Mouse (Mus musculus): Measurements from ENCODE around the gene Gins1. TPM values are rescaled to one million over a fixed set of nuclear protein-coding genes. Genes with fewer than 3 reads are reported as not detected.

Gene Gins1
- polyA plus RNA-seq, 1 experiment from 2014 or later: 59.1 TPM

GRCm38 (mm10) chr2:150967491-150967890, 62.3 kb downstream of the Gins1 start:
- H3K36me3 ChIP-seq: peaks cover 29% of the 10 kb centered on the region
- ATAC-seq (ENCODE audit: insufficient number of reproducible peaks, insufficient read depth, low FRiP score, low TSS enrichment): no peak

GRCm38 (mm10) chr2:150969231-150969630, 64.0 kb downstream of the Gins1 start:
- H3K9ac ChIP-seq: no peak overlapping the region
- no peaks in the 10 kb centered on the region for H3K4me1 ChIP-seq
- H3K4me3 ChIP-seq: no peak overlapping the region
- peaks cover 39% of the 10 kb centered on the region for H3K36me3 ChIP-seq
- no peak overlapping the region for H3K4me2 ChIP-seq (replicated peaks)
- H3K27ac ChIP-seq: no peak overlapping the region
- no peaks in the 10 kb centered on the region for H3K27me3 ChIP-seq
- no peak for ATAC-seq (ENCODE audit: insufficient number of reproducible peaks, insufficient read depth, low FRiP score, low TSS enrichment)
- H3K9me3 ChIP-seq: no peaks in the 10 kb centered on the region
- 93% methylated on average over 2 of the region's 2 CpGs for WGBS

More at GRCm38 (mm10) chr2:150967491-150967890, 62.3 kb downstream of the Gins1 start:
- no peaks in the 10 kb centered on the region for H3K4me1 ChIP-seq
- H3K4me2 ChIP-seq (replicated peaks): no peak overlapping the region
- no peaks in the 10 kb centered on the region for H3K9me3 ChIP-seq
- no peaks in the 10 kb centered on the region for H3K27me3 ChIP-seq
- H3K4me3 ChIP-seq: no peak overlapping the region
- no peak overlapping the region for H3K27ac ChIP-seq
- 91% methylated on average over 2 of the region's 2 CpGs for WGBS
- no peak overlapping the region for H3K9ac ChIP-seq

DNA sequence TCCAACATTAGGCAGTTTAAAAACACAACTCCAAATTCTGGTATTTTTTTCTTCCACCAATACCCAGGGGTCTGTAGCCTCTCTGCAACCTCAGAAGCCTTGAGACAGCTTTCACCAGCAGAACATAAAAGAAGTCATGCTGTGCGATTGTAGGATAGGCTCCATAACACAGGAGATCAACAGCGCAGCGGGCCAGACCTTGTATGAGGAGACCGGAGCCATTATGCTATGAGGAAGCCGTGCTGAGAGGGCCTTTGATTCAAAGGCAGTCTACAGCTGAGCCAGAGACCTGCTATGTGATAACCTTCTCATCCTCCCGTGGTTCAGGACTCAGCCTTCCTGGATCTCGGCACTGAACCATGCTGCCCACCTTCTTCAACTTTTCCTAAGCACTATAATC, 66.7 kb downstream of the Gins1 start:
- Histone ChIP-seq H3K27ac (no peak overlapping the region), H3K9ac (no peak overlapping the region), H3K9me3 (no peaks in the 10 kb centered on the region), H3K27me3 (no peaks in the 10 kb centered on the region), H3K4me2 (replicated peaks) (no peak overlapping the region), H3K36me3 (peaks cover 36% of the 10 kb centered on the region), H3K4me1 (no peaks in the 10 kb centered on the region), H3K4me3 (no peak overlapping the region)
- no peak for ATAC-seq (ENCODE audit: insufficient number of reproducible peaks, insufficient read depth, low FRiP score, low TSS enrichment)
- WGBS: 88% methylated on average over 7 of the region's 7 CpGs

GRCm38 (mm10) chr2:150972681-150973080, 67.5 kb downstream of the Gins1 start:
- ATAC-seq (ENCODE audit: insufficient number of reproducible peaks, insufficient read depth, low FRiP score, low TSS enrichment): no peak
- H3K27me3 ChIP-seq: no peaks in the 10 kb centered on the region
- no peak overlapping the region for H3K9ac ChIP-seq
- WGBS: 94% methylated on average over 3 of the region's 3 CpGs
- H3K4me1 ChIP-seq: no peaks in the 10 kb centered on the region
- H3K27ac ChIP-seq: no peak overlapping the region
- peaks cover 36% of the 10 kb centered on the region for H3K36me3 ChIP-seq
- H3K4me3 ChIP-seq: no peak overlapping the region
- no peaks in the 10 kb centered on the region for H3K9me3 ChIP-seq
- H3K4me2 ChIP-seq (replicated peaks): no peak overlapping the region

DNA sequence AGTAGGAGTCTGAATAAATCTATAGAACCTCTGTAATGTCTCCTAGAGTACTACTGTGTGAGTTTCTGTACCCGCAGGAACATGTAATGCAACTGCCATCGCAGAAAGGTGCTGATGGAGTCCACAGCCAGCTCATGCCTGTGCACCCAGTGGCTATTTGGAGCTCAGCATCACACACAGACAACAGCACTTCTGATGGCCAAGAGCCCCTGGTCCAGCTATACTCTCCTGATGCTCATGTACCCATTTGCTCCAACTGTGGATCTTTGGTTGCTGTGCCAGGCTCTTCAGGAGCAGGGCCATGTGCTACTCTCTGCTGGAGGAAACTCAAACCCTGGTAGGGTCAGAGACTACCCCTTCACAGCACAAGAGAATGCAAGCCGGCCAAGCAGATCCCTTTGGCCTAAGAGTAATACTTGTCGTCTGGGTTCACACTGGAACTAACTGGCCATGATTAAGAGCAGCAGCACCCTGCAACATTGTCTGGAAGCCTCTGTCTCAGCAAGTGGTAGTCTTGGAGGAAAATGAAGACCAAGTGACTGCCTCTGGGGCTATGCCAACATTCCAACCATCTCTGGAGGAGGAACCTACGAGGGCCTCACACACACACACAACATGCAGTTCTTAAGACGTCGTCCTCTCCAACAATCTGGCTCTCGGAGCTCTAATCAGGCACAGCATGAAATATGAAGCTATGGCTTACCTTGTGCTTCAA, 68.4 kb downstream of the Gins1 start:
- 93% methylated on average over 8 of the region's 8 CpGs for WGBS

GRCm38 (mm10) chr2:150976871-150977270, 71.7 kb downstream of the Gins1 start:
- Histone ChIP-seq H3K4me1 (no peaks in the 10 kb centered on the region), H3K27ac (no peak overlapping the region), H3K36me3 (peaks cover 18% of the 10 kb centered on the region), H3K4me2 (replicated peaks) (no peak overlapping the region), H3K27me3 (no peaks in the 10 kb centered on the region), H3K4me3 (no peak overlapping the region), H3K9me3 (no peaks in the 10 kb centered on the region), H3K9ac (no peak overlapping the region)
- WGBS: 91% methylated on average over 5 of the region's 5 CpGs
- ATAC-seq (ENCODE audit: insufficient number of reproducible peaks, insufficient read depth, low FRiP score, low TSS enrichment): no peak

More for the DNA sequence above, 68.4 kb downstream of the Gins1 start:
- Histone ChIP-seq H3K27ac (no peak overlapping the region), H3K36me3 (peaks cover 27% of the 10 kb centered on the region), H3K27me3 (no peaks in the 10 kb centered on the region), H3K4me1 (no peaks in the 10 kb centered on the region), H3K9ac (no peak overlapping the region), H3K4me3 (no peak overlapping the region), H3K9me3 (no peaks in the 10 kb centered on the region), H3K4me2 (replicated peaks) (no peak overlapping the region)
- ATAC-seq (ENCODE audit: insufficient number of reproducible peaks, insufficient read depth, low FRiP score, low TSS enrichment): no peak

GRCm38 (mm10) chr2:150977676-150978075, 72.5 kb downstream of the Gins1 start:
- Histone ChIP-seq H3K4me3 (no peak overlapping the region), H3K4me2 (replicated peaks) (no peak overlapping the region), H3K9me3 (no peaks in the 10 kb centered on the region), H3K4me1 (no peaks in the 10 kb centered on the region), H3K27ac (no peak overlapping the region), H3K36me3 (peaks cover 13% of the 10 kb centered on the region), H3K27me3 (no peaks in the 10 kb centered on the region), H3K9ac (no peak overlapping the region)
- WGBS: 87% methylated on average over 6 of the region's 6 CpGs
- no peak for ATAC-seq (ENCODE audit: insufficient number of reproducible peaks, insufficient read depth, low FRiP score, low TSS enrichment)

GRCm38 (mm10) chr2:150978791-150979190, 73.6 kb downstream of the Gins1 start:
- H3K36me3 ChIP-seq: 0 out of 2 replicates have a peak, but pooled peaks cover 5% of the 10 kb centered on the region
- no peaks in the 10 kb centered on the region for H3K27me3 ChIP-seq
- H3K9ac ChIP-seq: no peak overlapping the region
- H3K27ac ChIP-seq: no peak overlapping the region
- H3K4me3 ChIP-seq: no peak overlapping the region
- ATAC-seq (ENCODE audit: insufficient number of reproducible peaks, insufficient read depth, low FRiP score, low TSS enrichment): no peak
- H3K4me2 ChIP-seq (replicated peaks): no peak overlapping the region
- H3K9me3 ChIP-seq: no peaks in the 10 kb centered on the region
- 90% methylated on average over 3 of the region's 3 CpGs for WGBS
- H3K4me1 ChIP-seq: no peaks in the 10 kb centered on the region

- WGBS: 83% methylated on average over 14 of the region's 14 CpGs
- H3K4me2 ChIP-seq (replicated peaks): no peak overlapping the region
- no peak overlapping the region for H3K27ac ChIP-seq
- no peak for ATAC-seq (ENCODE audit: insufficient number of reproducible peaks, insufficient read depth, low FRiP score, low TSS enrichment)
- no peaks in the 10 kb centered on the region for H3K9me3 ChIP-seq
- no peaks in the 10 kb centered on the region for H3K4me1 ChIP-seq
- no peak overlapping the region for H3K4me3 ChIP-seq
- no peak overlapping the region for H3K9ac ChIP-seq
- H3K27me3 ChIP-seq: no peaks in the 10 kb centered on the region
- H3K36me3 ChIP-seq: 0 out of 2 replicates have a peak, but pooled peaks cover 2% of the 10 kb centered on the region
These were observed 74.8 kb downstream of the Gins1 start for GRCm38 (mm10) chr2:150979861-150980620.

Other genes starting within 250 kb of the Gins1 start
- 7.7 and 9.4 TPM in 2 replicates for gene Acss1, start 236.9 kb upstream of the Gins1 start, polyA plus RNA-seq (2016; fragmentation: Nextera tagmentation; extraction: Ambion mirVana)
- not detected in 2 replicates for gene Vsx1, start 216.0 kb upstream of the Gins1 start, polyA plus RNA-seq (2016; fragmentation: Nextera tagmentation; extraction: Ambion mirVana)
- 31.5 and 32.6 TPM in 2 replicates for gene Entpd6, start 156.4 kb upstream of the Gins1 start, polyA plus RNA-seq (2016; fragmentation: Nextera tagmentation; extraction: Ambion mirVana)
- gene Pygb, start 118.7 kb upstream of the Gins1 start, polyA plus RNA-seq (2016; fragmentation: Nextera tagmentation; extraction: Ambion mirVana): 89.9 and 95.5 TPM in 2 replicates
- gene Abhd12, start 659 bp upstream of the Gins1 start, polyA plus RNA-seq (2016; fragmentation: Nextera tagmentation; extraction: Ambion mirVana): 66.3 and 67.7 TPM in 2 replicates
- 12.3 and 13.7 TPM in 2 replicates for gene Ninl, start 134.0 kb downstream of the Gins1 start, polyA plus RNA-seq (2016; fragmentation: Nextera tagmentation; extraction: Ambion mirVana)
- 48.3 and 52.0 TPM in 2 replicates for gene Nanp, start 134.0 kb downstream of the Gins1 start, polyA plus RNA-seq (2016; fragmentation: Nextera tagmentation; extraction: Ambion mirVana)
- not detected in 2 replicates for gene Gm14151, start 186.9 kb downstream of the Gins1 start, polyA plus RNA-seq (2016; fragmentation: Nextera tagmentation; extraction: Ambion mirVana)
- gene Gm14147, start 192.8 kb downstream of the Gins1 start, polyA plus RNA-seq (2016; fragmentation: Nextera tagmentation; extraction: Ambion mirVana): not detected in 2 replicates